Mouse (Mus musculus): Measurements from ENCODE around the gene Slc25a45.
A peak's percentile ranks its signal among the peaks of the same experiment; 100 is the strongest.

GRCm38 (mm10) chr19:5883935-5884334 lies 6.3 kb downstream of the Slc25a45 start:
- TF ChIP-seq CTCF (IDR thresholded peaks at IDR 0.05; ENCODE audit: low read depth) (no peak), EP300 (IDR thresholded peaks at IDR 0.05; ENCODE audit: low read depth) (peak; percentile 78; the same call in 1 of the 2 replicates)

Measured in liver, postnatal 0 days (tissue).